Mouse (Mus musculus): ENCODE measurements around the gene Pttg1. TPM values are rescaled to one million over a fixed set of nuclear protein-coding genes. Genes with fewer than 3 reads are reported as not detected.

Gene Pttg1
- 66.2 TPM for polyA plus RNA-seq (2014; fragmentation: Illumina TruSeq; extraction: RNeasy Lipid Tissue Mini Kit (QIAGEN cat#74804); ENCODE audit: low read depth, low replicate concordance)

DNA sequence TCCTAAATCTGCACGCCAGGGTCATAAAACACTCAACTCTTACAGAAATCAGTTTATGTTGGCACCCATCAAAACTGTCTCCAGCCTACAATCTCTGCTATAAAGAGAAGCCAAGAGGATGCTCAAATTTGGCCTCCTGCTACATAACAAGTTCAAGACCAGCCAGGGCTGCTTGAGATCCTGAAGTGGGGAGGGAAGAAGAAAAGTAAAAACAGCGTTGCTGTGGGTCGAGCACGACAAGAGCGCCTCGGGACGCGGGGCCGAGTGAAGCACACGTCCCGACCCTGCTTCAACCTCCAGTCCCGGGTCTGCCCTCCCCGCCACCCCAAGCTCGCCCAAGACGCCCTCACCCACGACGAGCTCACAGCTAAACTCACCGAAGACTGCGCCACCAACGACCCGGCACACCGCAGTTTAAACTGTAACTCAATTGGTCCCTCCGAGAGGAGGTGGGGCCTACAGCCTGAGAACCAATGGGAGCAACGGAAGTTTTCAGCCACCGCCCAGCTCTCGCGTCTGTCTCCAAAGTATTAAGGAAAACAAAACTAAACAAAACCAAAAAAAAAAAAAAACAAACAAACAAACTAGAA is at the start of gene Pttg1:
Gene Pttg1 (minus strand): TSS at position 428 of the 590 bp plus-strand sequence.

DNA sequence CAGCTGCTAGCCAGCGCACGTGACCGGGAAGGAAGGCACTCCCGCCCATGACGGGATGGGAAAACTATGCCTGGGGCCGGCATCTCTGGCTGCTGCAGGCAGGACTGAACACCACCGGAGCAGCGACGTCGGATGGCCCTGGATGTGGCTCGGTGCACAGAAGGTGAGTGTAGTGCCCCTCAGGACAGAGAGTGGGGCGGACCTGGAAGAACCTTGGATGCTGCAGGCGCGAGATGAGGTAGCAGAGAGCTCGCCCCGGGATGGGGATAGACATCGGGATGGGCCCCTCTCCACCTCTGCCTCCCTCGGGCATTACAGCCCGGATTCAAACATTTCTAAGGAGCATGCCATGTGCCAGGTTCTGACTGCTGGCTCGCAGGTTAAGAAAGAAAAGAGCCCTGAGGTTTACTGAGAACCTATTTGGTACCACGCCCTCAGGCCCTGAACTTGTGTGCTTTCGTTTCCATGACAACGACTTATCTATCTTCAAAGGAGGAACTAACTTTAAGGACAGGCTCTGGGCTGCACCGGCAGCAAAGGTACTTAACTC is 48.2 kb upstream of the Pttg1 start, which contains the start of gene C1qtnf2:
Gene C1qtnf2 (plus strand): TSS at position 52 of the 550 bp plus-strand sequence.

GRCm38 (mm10) chr11:43433254-43434023 is 7.4 kb upstream of the Pttg1 start, which contains the start of gene Slu7:
TSS of gene Slu7 (plus strand) at chr11:43433744.

Other genes starting within 250 kb of the Pttg1 start
- gene Slu7, start 7.5 kb upstream of the Pttg1 start, polyA plus RNA-seq (2014; fragmentation: Illumina TruSeq; extraction: RNeasy Lipid Tissue Mini Kit (QIAGEN cat#74804); ENCODE audit: low read depth, low replicate concordance): 97.7 TPM
- not detected for gene C1qtnf2, start 48.0 kb upstream of the Pttg1 start, polyA plus RNA-seq (2014; fragmentation: Illumina TruSeq; extraction: RNeasy Lipid Tissue Mini Kit (QIAGEN cat#74804); ENCODE audit: low read depth, low replicate concordance)
- gene Ccnjl, start 102.5 kb upstream of the Pttg1 start, polyA plus RNA-seq (2014; fragmentation: Illumina TruSeq; extraction: RNeasy Lipid Tissue Mini Kit (QIAGEN cat#74804); ENCODE audit: low read depth, low replicate concordance): 1.1 TPM
- not detected for gene 4933415A04Rik, start 160.8 kb upstream of the Pttg1 start, polyA plus RNA-seq (2014; fragmentation: Illumina TruSeq; extraction: RNeasy Lipid Tissue Mini Kit (QIAGEN cat#74804); ENCODE audit: low read depth, low replicate concordance)
- not detected for gene Fabp6, start 175.3 kb upstream of the Pttg1 start, polyA plus RNA-seq (2014; fragmentation: Illumina TruSeq; extraction: RNeasy Lipid Tissue Mini Kit (QIAGEN cat#74804); ENCODE audit: low read depth, low replicate concordance)